Mouse (Mus musculus) embryonic facial prominence, embryonic 13.5 days (tissue): ENCODE results near the gene Tbkbp1. TPM values are rescaled to one million over a fixed set of nuclear protein-coding genes. Genes with fewer than 3 reads are reported as not detected.
A peak's percentile ranks its signal among the peaks of the same experiment; 100 is the strongest.

ENCODE experiments used
- ATAC-seq: fragments of 200-750 bp; cut with Nextera tagmentation; 2 replicates; pipeline ENCODE4 v1.8.0; 2017; ENCODE audit warnings: low read depth; ENCODE audit not compliant: insufficient number of reproducible peaks, insufficient read depth, low FRiP score, low TSS enrichment
- H3K27ac ChIP-seq: fragments of 300-500 bp; sonication (generic); 2 replicates; pipeline ENCODE4 v1.5.1; 2015; ENCODE audit warnings: moderate library complexity, mild to moderate bottlenecking, inconsistent platforms
- H3K27me3 ChIP-seq: fragments of 300-500 bp; sonication (generic); 2 replicates; pipeline ENCODE4 v1.6.1; 2015; ENCODE audit warnings: mild to moderate bottlenecking, inconsistent platforms
- H3K36me3 ChIP-seq: fragments of 300-500 bp; sonication (generic); 2 replicates; pipeline ENCODE4 v1.6.1; 2015; ENCODE audit warnings: mild to moderate bottlenecking, inconsistent platforms
- H3K4me1 ChIP-seq: fragments of 300-500 bp; sonication (generic); 2 replicates; pipeline ENCODE4 v1.6.1; 2015; ENCODE audit warnings: inconsistent platforms
- H3K4me2 ChIP-seq: fragments of 300-500 bp; sonication (generic); 2 replicates; pipeline ENCODE4 v1.6.1; 2015; ENCODE audit warnings: moderate library complexity, mild to moderate bottlenecking, inconsistent platforms
- H3K4me3 ChIP-seq: fragments of 300-500 bp; sonication (generic); 2 replicates; pipeline ENCODE4 v1.5.1; 2015; ENCODE audit warnings: mild to moderate bottlenecking, inconsistent platforms
- H3K9ac ChIP-seq: fragments of 300-500 bp; sonication (generic); 2 replicates; pipeline ENCODE4 v1.6.1; 2015; ENCODE audit warnings: mild to moderate bottlenecking, inconsistent platforms
- H3K9me3 ChIP-seq: fragments of 300-500 bp; sonication (generic); 2 replicates; pipeline ENCODE4 v1.6.1; 2016; ENCODE audit warnings: inconsistent platforms
- WGBS: fragments of 180-500 bp; shearing (Covaris S2); methylation state at CpG from one replicate; pipeline ENCODE4 v1.1.7; 2015; ENCODE audit warnings: mixed read lengths; 5-methylcytosine and 5-hydroxymethylcytosine counted together
- polyA plus RNA-seq: library from polyadenylated mRNA; unstranded; fragments of >200 nt; fragmentation: Nextera tagmentation; extraction: Ambion mirVana; gene quantifications from 2 replicates; pipeline ENCODE4 v1.2.1, GENCODE M21; 2015

Gene Tbkbp1
- polyA plus RNA-seq, 1 experiment from 2014 or later: 8.5 TPM

- no peak overlapping the region for H3K27ac ChIP-seq
- no peaks in the 10 kb centered on the region for H3K9me3 ChIP-seq
- H3K4me2 ChIP-seq: peak overlapping the region; percentile 83
- 30% methylated on average over 10 of the region's 10 CpGs for WGBS
- H3K27me3 ChIP-seq: no peaks in the 10 kb centered on the region; the same call in 1 of the 2 replicates
- 0 out of 2 replicates have a peak overlapping the region, but pooled peaks have one; percentile 83 for H3K4me3 ChIP-seq
- ATAC-seq: no peak
- H3K36me3 ChIP-seq: peaks cover 41% of the 10 kb centered on the region
- H3K9ac ChIP-seq: no peak overlapping the region
- H3K4me1 ChIP-seq: peaks cover 48% of the 10 kb centered on the region
These were observed 1.5 kb upstream of the Tbkbp1 start for GRCm38 (mm10) chr11:97152662-97153287.

GRCm38 (mm10) chr11:97152023-97152426 lies 730 bp upstream of the Tbkbp1 start:
- WGBS: 2% methylated on average over 11 of the region's 11 CpGs
- Histone ChIP-seq H3K9me3 (no peaks in the 10 kb centered on the region), H3K4me2 (peak overlapping the region; percentile 83), H3K27me3 (no peaks in the 10 kb centered on the region; the same call in 1 of the 2 replicates), H3K4me1 (peaks cover 53% of the 10 kb centered on the region), H3K36me3 (peaks cover 41% of the 10 kb centered on the region), H3K9ac (no peak overlapping the region), H3K4me3 (peak overlapping the region; percentile 83), H3K27ac (peak overlapping the region; percentile 93)
- no peak for ATAC-seq

DNA sequence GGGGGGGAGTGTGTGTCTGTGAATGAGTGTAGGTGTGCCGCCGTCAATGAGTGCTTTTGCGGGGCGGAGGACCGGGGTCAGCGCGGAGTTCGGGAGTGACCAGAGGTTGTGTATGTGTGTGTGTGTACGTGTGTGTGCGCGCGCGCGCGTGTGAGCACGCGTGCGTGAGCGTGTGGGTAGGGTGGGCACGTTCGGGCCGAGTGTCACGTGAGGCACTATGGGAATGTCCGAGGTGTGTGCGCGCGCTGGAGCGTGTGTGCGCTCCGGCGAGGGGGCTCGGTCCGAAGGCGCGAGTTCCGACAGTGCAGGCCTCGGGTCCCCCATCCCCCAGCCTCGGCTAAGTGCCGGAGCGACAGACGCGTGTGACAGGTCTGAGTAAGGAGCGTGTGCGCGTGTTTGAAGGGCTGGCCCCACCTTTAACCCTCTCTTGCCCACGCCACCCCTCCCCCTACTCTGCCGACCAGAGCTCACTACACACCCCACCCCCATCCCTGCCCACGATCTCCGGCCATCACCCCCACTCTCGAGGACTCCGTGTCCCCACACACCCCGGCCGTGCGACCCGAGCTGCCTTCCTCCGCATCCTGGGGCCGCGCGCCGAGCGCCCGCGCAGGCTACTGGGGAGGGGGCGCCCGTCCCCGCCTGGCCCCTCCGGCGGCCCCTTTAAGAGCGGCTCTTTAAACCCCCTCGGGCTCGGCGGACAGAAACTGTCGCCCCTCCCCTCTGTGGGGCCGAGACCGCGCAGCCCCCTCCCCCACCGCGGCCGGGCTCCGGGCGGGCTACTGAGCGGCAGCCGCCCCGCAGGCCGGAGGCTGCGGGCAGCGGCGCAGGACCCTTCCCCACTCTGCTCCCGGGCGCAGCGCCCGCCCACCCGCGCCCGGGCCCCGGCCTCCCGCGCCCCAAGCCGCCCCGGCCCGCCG lies 624 bp downstream of the Tbkbp1 start:
- under 1% methylated on average over 91 of the region's 102 CpGs for WGBS
- ATAC-seq: peak; percentile 46
- H3K9ac ChIP-seq: peak overlapping the region; percentile 83
- peak overlapping the region; percentile 93 for H3K27ac ChIP-seq
- H3K27me3 ChIP-seq: no peaks in the 10 kb centered on the region; the same call in 1 of the 2 replicates
- H3K9me3 ChIP-seq: no peaks in the 10 kb centered on the region
- H3K4me1 ChIP-seq: peaks cover 59% of the 10 kb centered on the region
- peak overlapping the region; percentile 83 for H3K4me3 ChIP-seq
- peak overlapping the region; percentile 83 for H3K4me2 ChIP-seq
- peaks cover 41% of the 10 kb centered on the region for H3K36me3 ChIP-seq

DNA sequence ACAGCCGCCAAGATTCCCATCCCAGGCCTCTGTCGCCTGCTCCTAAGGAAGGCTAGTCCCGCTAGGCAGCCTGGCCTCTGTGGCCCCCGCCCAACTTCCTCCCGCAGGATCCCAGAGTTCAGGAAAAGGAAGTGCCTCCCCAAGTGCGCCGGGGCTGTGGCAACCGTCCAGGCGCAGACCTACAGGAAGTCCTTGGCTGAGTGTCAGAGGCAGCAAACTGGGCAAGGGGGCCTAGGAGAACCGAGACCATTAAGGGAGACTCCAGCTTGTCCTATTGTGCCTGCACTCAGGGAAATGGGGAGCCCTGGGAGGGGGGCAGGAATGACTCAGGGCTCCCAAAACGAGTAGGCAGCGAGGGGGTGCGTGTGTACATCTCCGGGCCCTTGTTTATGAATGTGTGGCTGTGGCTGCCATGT lies 1.3 kb downstream of the Tbkbp1 start:
- H3K27me3 ChIP-seq: no peaks in the 10 kb centered on the region; the same call in 1 of the 2 replicates
- H3K4me2 ChIP-seq: peak overlapping the region; percentile 83
- peak overlapping the region; percentile 93 for H3K27ac ChIP-seq
- ATAC-seq: no peak
- peaks cover 42% of the 10 kb centered on the region for H3K36me3 ChIP-seq
- H3K9me3 ChIP-seq: no peaks in the 10 kb centered on the region
- peak overlapping the region; percentile 83 for H3K9ac ChIP-seq
- WGBS: 5% methylated on average over 14 of the region's 14 CpGs
- peak overlapping the region; percentile 83 for H3K4me3 ChIP-seq
- peaks cover 59% of the 10 kb centered on the region for H3K4me1 ChIP-seq

DNA sequence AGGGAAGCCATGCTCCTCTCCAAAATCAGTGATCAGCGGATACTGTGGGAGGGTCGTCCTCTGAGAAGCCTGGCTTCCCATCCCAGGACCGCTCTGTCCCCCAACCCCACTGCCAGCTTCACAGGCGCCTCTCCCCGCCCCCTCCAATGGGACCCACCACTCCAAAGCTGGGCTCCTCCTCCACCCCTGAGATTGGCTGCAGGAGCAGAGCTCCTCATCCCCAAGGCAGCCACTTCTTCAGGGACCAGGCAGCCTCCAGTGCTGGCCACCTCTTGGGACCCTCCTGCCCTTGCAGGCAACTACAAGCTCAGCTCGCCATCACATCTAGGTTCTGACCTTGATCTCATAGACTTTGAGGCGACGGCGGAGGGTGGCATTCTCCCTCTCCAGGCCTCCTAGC lies 2.3 kb downstream of the Tbkbp1 start:
- ATAC-seq: no peak

DNA sequence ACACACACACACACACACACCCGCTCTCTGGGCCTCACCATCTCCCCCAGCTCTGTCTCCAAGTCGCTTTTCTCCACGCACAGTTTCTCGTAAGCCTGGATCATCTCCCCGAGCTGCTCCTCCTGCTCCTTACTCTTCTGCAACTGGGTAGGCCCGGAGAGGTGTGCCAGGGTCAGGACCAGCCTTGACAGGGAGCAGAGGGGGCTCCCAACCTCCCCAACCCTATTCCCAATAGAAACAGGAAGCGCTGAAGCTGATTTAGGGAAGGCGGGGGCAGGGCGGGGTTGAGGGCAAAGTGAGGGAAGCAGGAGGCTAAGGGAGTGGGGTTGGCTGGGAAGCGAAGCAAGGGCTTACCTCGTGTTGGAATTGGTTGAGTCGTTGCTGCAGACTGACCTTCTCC lies 2.7 kb downstream of the Tbkbp1 start:
- peak overlapping the region; percentile 83 for H3K4me2 ChIP-seq
- H3K9ac ChIP-seq: 0 out of 2 replicates have a peak overlapping the region, but pooled peaks have one; percentile 83
- no peak for ATAC-seq
- peaks cover 48% of the 10 kb centered on the region for H3K4me1 ChIP-seq
- H3K4me3 ChIP-seq: no peak overlapping the region
- H3K36me3 ChIP-seq: peaks cover 54% of the 10 kb centered on the region
- no peak overlapping the region for H3K27ac ChIP-seq
- no peaks in the 10 kb centered on the region; the same call in 1 of the 2 replicates for H3K27me3 ChIP-seq
- H3K9me3 ChIP-seq: no peaks in the 10 kb centered on the region
- 33% methylated on average over 12 of the region's 12 CpGs for WGBS

More for the DNA sequence above, 2.3 kb downstream of the Tbkbp1 start:
- 31% methylated on average over 9 of the region's 9 CpGs for WGBS
- Histone ChIP-seq H3K9me3 (no peaks in the 10 kb centered on the region), H3K4me2 (peak overlapping the region; percentile 83), H3K27ac (peak overlapping the region; percentile 93; the same call in 1 of the 2 replicates), H3K4me3 (peak overlapping the region; percentile 83), H3K4me1 (peaks cover 53% of the 10 kb centered on the region), H3K27me3 (no peaks in the 10 kb centered on the region; the same call in 1 of the 2 replicates), H3K36me3 (peaks cover 49% of the 10 kb centered on the region), H3K9ac (peak overlapping the region; percentile 83; the same call in 1 of the 2 replicates)

DNA sequence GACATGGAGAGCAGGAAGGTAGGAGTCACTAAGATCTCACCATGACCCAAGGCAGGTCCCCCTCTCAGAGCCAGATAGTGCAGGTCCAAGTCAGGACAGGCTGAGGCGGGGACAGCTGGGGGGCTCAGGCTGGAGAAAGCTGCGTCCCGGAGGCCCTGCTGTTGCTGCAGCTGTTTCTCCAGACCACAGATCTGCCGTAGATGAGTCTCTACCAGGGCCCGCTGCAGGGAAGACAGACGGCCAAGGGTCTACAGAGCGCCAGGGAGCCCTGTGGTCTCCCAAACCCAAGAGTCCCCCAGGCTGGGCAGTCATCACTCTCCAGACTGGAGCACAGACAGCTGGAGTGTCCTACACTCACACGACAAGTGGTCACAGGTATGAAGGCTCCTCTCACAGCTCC lies 4.0 kb downstream of the Tbkbp1 start:
- Histone ChIP-seq H3K36me3 (peaks cover 64% of the 10 kb centered on the region), H3K4me2 (no peak overlapping the region), H3K27ac (no peak overlapping the region), H3K4me3 (no peak overlapping the region), H3K4me1 (peaks cover 39% of the 10 kb centered on the region), H3K9me3 (no peaks in the 10 kb centered on the region), H3K9ac (0 out of 2 replicates have a peak overlapping the region, but pooled peaks have one; percentile 16), H3K27me3 (no peaks in the 10 kb centered on the region; the same call in 1 of the 2 replicates)
- no peak for ATAC-seq
- WGBS: 81% methylated on average over 8 of the region's 8 CpGs

GRCm38 (mm10) chr11:97146724-97147123 lies 4.6 kb downstream of the Tbkbp1 start:
- H3K36me3 ChIP-seq: peaks cover 70% of the 10 kb centered on the region
- WGBS: 7% methylated on average over 8 of the region's 8 CpGs

DNA sequence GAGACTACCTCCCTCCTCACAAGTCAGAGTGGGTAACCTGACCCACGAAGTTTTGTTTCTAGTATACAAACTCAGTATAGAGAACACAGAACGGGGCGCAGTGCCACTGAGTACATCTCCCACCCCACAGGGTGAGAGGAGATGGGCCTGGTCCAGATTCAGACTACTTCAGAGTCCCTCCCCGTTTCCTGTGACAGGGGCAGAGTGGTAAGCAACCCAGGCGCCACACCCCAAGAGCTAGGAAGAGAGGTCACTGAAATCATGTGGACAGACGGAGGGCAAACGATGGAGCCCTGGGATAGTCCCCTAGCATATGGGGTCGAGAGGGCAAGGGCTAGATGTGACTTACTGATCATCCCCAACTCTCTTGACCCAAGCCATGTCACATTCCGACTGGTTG lies 5.3 kb downstream of the Tbkbp1 start:
- Histone ChIP-seq H3K27ac (no peak overlapping the region), H3K9me3 (no peaks in the 10 kb centered on the region), H3K9ac (peak overlapping the region; percentile 1; the same call in 1 of the 2 replicates), H3K27me3 (peaks cover 9% of the 10 kb centered on the region), H3K4me1 (peaks cover 33% of the 10 kb centered on the region), H3K4me3 (no peak overlapping the region), H3K4me2 (no peak overlapping the region), H3K36me3 (peaks cover 78% of the 10 kb centered on the region)
- 73% methylated on average over 9 of the region's 9 CpGs for WGBS
- no peak for ATAC-seq

More at GRCm38 (mm10) chr11:97146724-97147123, 4.6 kb downstream of the Tbkbp1 start:
- H3K4me2 ChIP-seq: no peak overlapping the region; the same call in 1 of the 2 replicates
- peaks cover under 1% of the 10 kb centered on the region; the same call in 1 of the 2 replicates for H3K27me3 ChIP-seq
- ATAC-seq: no peak
- H3K27ac ChIP-seq: peak overlapping the region; percentile 11; the same call in 1 of the 2 replicates
- H3K4me1 ChIP-seq: peaks cover 33% of the 10 kb centered on the region
- no peak overlapping the region for H3K4me3 ChIP-seq
- no peak overlapping the region for H3K9ac ChIP-seq
- no peaks in the 10 kb centered on the region for H3K9me3 ChIP-seq

DNA sequence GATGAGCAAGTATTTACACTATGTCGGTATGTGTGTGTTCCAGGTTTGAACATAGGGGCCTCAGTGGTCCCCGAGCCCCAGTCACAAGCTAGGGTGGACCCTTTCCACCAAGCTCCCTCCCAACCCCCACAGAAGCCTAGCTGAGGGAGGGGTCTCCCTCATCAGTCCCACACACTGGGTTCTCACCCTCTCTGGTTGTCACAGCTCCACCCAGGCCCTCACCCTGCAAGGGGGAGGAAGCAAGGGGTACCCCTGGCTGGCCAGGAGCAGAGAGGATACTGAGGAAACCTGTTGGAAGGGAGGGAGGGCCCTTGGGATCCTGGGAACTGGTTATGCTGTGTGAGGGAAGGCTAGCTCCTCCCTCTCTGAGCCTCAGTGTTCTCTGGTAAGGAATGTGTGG lies 6.0 kb downstream of the Tbkbp1 start:
- no peak overlapping the region for H3K27ac ChIP-seq
- no peak overlapping the region for H3K4me3 ChIP-seq
- peaks cover 34% of the 10 kb centered on the region for H3K4me1 ChIP-seq
- no peak for ATAC-seq
- H3K9ac ChIP-seq: 0 out of 2 replicates have a peak overlapping the region, but pooled peaks have one; percentile 1
- peaks cover 15% of the 10 kb centered on the region for H3K27me3 ChIP-seq
- no peak overlapping the region for H3K4me2 ChIP-seq
- no peaks in the 10 kb centered on the region for H3K9me3 ChIP-seq
- H3K36me3 ChIP-seq: peaks cover 83% of the 10 kb centered on the region
- 80% methylated on average over 2 of the region's 2 CpGs for WGBS

DNA sequence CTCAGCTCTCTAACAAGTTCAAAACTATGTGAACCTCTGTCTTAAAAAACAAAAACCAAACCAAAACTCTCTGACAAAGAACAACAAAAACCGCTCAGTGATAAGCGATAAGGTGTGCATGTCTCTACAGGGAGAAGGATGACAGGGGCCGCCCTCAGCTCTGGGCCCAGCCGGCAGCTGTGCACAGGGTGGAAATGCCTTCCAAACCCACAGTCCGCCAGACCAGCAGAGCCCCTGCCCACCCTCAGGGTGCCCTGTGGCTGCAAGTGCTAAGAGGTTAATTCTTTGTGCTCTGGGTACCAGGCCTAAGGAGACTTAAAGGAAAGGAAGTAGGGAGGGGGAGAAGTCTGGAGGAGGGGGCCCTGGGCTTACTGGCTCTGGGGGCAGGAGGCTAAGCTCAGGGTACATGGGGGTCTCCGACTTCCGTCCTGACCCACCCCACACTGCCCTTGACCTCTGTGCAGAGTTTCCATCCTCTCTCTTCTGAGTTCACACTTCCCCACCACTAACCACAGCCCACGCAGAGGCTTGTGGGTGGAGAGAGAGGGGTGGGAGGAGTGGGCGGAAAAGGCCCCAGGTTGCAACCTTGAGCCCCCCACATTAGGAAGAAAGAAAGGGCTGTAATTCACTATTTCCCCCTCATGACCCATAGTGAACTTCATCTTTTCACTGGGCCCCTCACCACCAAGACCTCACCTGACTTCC lies 7.9 kb downstream of the Tbkbp1 start:
- Histone ChIP-seq H3K4me1 (peaks cover 33% of the 10 kb centered on the region), H3K27me3 (peaks cover 35% of the 10 kb centered on the region), H3K4me3 (no peak overlapping the region), H3K9me3 (no peaks in the 10 kb centered on the region), H3K27ac (no peak overlapping the region), H3K9ac (no peak overlapping the region), H3K4me2 (no peak overlapping the region), H3K36me3 (peaks cover 93% of the 10 kb centered on the region)
- no peak for ATAC-seq
- 70% methylated on average over 9 of the region's 9 CpGs for WGBS
